ENCODE assay signal across 8 mouse cellular contexts in genomic region chr5:139483171-139483848, GRCm38 (mm10). TPM values are rescaled to one million over a fixed set of nuclear protein-coding genes. Genes with fewer than 3 reads are reported as not detected.
DNase-seq lines count a peak whose midpoint lies in the region; ATAC-seq lines count a peak whose summit lies in the region.

No protein-coding gene starts in this region.

- 57% methylated on average over 14 of the region's 14 CpGs for WGBS in kidney, embryonic 14.5 days
- 66% methylated on average over 14 of the region's 14 CpGs for WGBS in embryonic facial prominence, embryonic 10.5 days
- WGBS in limb, embryonic 11.5 days = 63% methylated on average over 14 of the region's 14 CpGs

- peaks cover 37% of the 10 kb centered on the region for H3K36me3 ChIP-seq in kidney, embryonic 14.5 days (ENCODE audit: control insufficient read depth, insufficient read depth, low read length)
- H3K36me3 ChIP-seq in embryonic facial prominence, embryonic 10.5 days (replicated peaks) = peaks cover 41% of the 10 kb centered on the region
- H3K36me3 ChIP-seq in limb, embryonic 11.5 days (ENCODE audit: control insufficient read depth, insufficient read depth, low read length) = peaks cover 11% of the 10 kb centered on the region

- peaks cover 7% of the 10 kb centered on the region; the same call in 1 of the 2 replicates for H3K4me1 ChIP-seq in kidney, embryonic 14.5 days (ENCODE audit: control insufficient read depth, insufficient read depth, low read length)
- H3K4me1 ChIP-seq in embryonic facial prominence, embryonic 10.5 days = peaks cover 14% of the 10 kb centered on the region
- H3K4me1 ChIP-seq in limb, embryonic 11.5 days (ENCODE audit: control insufficient read depth, insufficient read depth, low read length) = 0 out of 2 replicates have a peak, but pooled peaks cover 6% of the 10 kb centered on the region

- H3K27ac ChIP-seq in kidney, embryonic 14.5 days (ENCODE audit: low read depth, low read length) = no peak overlapping the region
- H3K27ac ChIP-seq in embryonic facial prominence, embryonic 10.5 days (replicated peaks) = peak overlapping the region; percentile 90
- no peak overlapping the region for H3K27ac ChIP-seq in limb, embryonic 11.5 days (replicated peaks; ENCODE audit: low read depth, low read length)

- DNase-seq in kidney, adult 18-20 months = no peak
- no peak for DNase-seq in embryonic facial prominence, embryonic 10.5 days (ENCODE audit: low spot score)
- DNase-seq in limb, embryonic 11.5 days (ENCODE audit: low spot score) = no peak
- no peak for DNase-seq in adrenal gland, adult 18-20 months (ENCODE audit: low spot score in 2 of 2)
- no peak for DNase-seq in ovary, postnatal 36 days (ENCODE audit: low spot score)
- no peak for DNase-seq in cerebellum, adult 9-10 months

- ATAC-seq in kidney, embryonic 14.5 days (ENCODE audit: low FRiP score, low TSS enrichment) = no peak
- ATAC-seq in limb, embryonic 11.5 days (ENCODE audit: insufficient number of reproducible peaks, low FRiP score, low TSS enrichment, low read depth) = no peak
- ATAC-seq in monocyte, adult 5-6 weeks (replicated peaks; ENCODE audit: insufficient number of reproducible peaks, low FRiP score, low TSS enrichment, poor library complexity, severe bottlenecking) = peak; percentile 47

- no peaks in the 10 kb centered on the region for H3K27me3 ChIP-seq in kidney, embryonic 14.5 days (ENCODE audit: control insufficient read depth, insufficient read depth, low read length)
- no peaks in the 10 kb centered on the region for H3K27me3 ChIP-seq in embryonic facial prominence, embryonic 10.5 days (replicated peaks; ENCODE audit: low read depth, poor library complexity, severe bottlenecking)
- no peaks in the 10 kb centered on the region for H3K27me3 ChIP-seq in limb, embryonic 11.5 days (ENCODE audit: control insufficient read depth, insufficient read depth, low read length)

- peak overlapping the region; percentile 85; the same call in 1 of the 2 replicates for H3K9ac ChIP-seq in kidney, embryonic 14.5 days (ENCODE audit: low read depth, low read length)
- H3K9ac ChIP-seq in limb, embryonic 11.5 days (ENCODE audit: low read length) = no peak overlapping the region

- peak overlapping the region; percentile 90 for H3K4me2 ChIP-seq in kidney, embryonic 14.5 days (replicated peaks; ENCODE audit: low read depth, low read length)
- peak overlapping the region; percentile 88 for H3K4me2 ChIP-seq in limb, embryonic 11.5 days (ENCODE audit: low read depth, severe bottlenecking)

- peak overlapping the region; percentile 96 for H3K4me3 ChIP-seq in kidney, embryonic 14.5 days (ENCODE audit: low read length)
- peak overlapping the region; percentile 96 for H3K4me3 ChIP-seq in embryonic facial prominence, embryonic 10.5 days
- H3K4me3 ChIP-seq in limb, embryonic 11.5 days (ENCODE audit: low read depth, low read length) = peak overlapping the region; percentile 92

- peaks cover 6% of the 10 kb centered on the region for H3K9me3 ChIP-seq in kidney, embryonic 14.5 days (ENCODE audit: control insufficient read depth, low read length)
- 0 out of 2 replicates have a peak, but pooled peaks cover 7% of the 10 kb centered on the region for H3K9me3 ChIP-seq in embryonic facial prominence, embryonic 10.5 days
- H3K9me3 ChIP-seq in limb, embryonic 11.5 days (ENCODE audit: control insufficient read depth, low read length) = no peaks in the 10 kb centered on the region

RNA-seq across cellular contexts. Expression of gene Zfand2a, which starts 1.0 kb away (rescaled TPM):
- 6.2 and 6.8 TPM in 2 replicates for polyA plus RNA-seq in kidney, embryonic 14.5 days (2014; fragmentation: Nextera tagmentation; extraction: Ambion mirVana)
- 10.2 and 12.5 TPM in 2 replicates for polyA plus RNA-seq in embryonic facial prominence, embryonic 10.5 days (2016; fragmentation: Nextera tagmentation; extraction: Ambion mirVana)
- 8.0 and 9.1 TPM in 2 replicates for polyA plus RNA-seq in limb, embryonic 11.5 days (2014; fragmentation: Nextera tagmentation; extraction: Ambion mirVana)
- total RNA-seq in monocyte, adult 5-6 weeks (2017) = 19.3 to 53.0 TPM (median 49.3 TPM) in 3 replicates
- total RNA-seq in adrenal gland, adult 18-20 months (2021) = 10 to 100 TPM; 36.4 to 38.9 TPM

RNA-seq across cellular contexts. Expression of gene 3110082I17Rik, which starts 23.0 kb away (rescaled TPM):
- polyA plus RNA-seq in kidney, embryonic 14.5 days (2014; fragmentation: Nextera tagmentation; extraction: Ambion mirVana) = 31.6 and 40.6 TPM in 2 replicates
- 58.2 and 58.5 TPM in 2 replicates for polyA plus RNA-seq in embryonic facial prominence, embryonic 10.5 days (2016; fragmentation: Nextera tagmentation; extraction: Ambion mirVana)
- polyA plus RNA-seq in limb, embryonic 11.5 days (2014; fragmentation: Nextera tagmentation; extraction: Ambion mirVana) = 37.9 and 39.7 TPM in 2 replicates
- total RNA-seq in monocyte, adult 5-6 weeks (2017) = 16.2 to 45.2 TPM (median 35.8 TPM) in 3 replicates
- 1 to 10 TPM; 8.0 to 8.4 TPM for total RNA-seq in adrenal gland, adult 18-20 months (2021)

RNA-seq across cellular contexts. Expression of gene Uncx, which starts 60.0 kb away (rescaled TPM):
- 130 and 131 TPM in 2 replicates for polyA plus RNA-seq in kidney, embryonic 14.5 days (2014; fragmentation: Nextera tagmentation; extraction: Ambion mirVana)
- polyA plus RNA-seq in embryonic facial prominence, embryonic 10.5 days (2016; fragmentation: Nextera tagmentation; extraction: Ambion mirVana) = 3.3 and 4.7 TPM in 2 replicates
- polyA plus RNA-seq in limb, embryonic 11.5 days (2014; fragmentation: Nextera tagmentation; extraction: Ambion mirVana) = 0.08 and 0.21 TPM in 2 replicates
- not detected in 3 replicates for total RNA-seq in monocyte, adult 5-6 weeks (2017)
- total RNA-seq in adrenal gland, adult 18-20 months (2021) = not detected

Comparison
In these comparisons a context has a peak if more than half of its experiments do, and no peak if none do; other contexts are left out.
1. RNA of gene Uncx, which starts 60.0 kb away (polyA plus RNA-seq): 130 to 131 TPM in kidney, embryonic 14.5 days; 3.3 to 4.7 TPM in embryonic facial prominence, embryonic 10.5 days and 0.08 to 0.21 TPM in limb, embryonic 11.5 days; every median in the first group is over 10 times any median in the second.
2. Peak in every context shown above with its lines, with median percentiles within 50 percentile points of each other: H3K4me3 ChIP-seq.